Mouse (Mus musculus) heart, adult 8-10 months (tissue): ENCODE data around the gene Nop56. TPM values are rescaled to one million over a fixed set of nuclear protein-coding genes. Genes with fewer than 3 reads are reported as not detected.

ENCODE experiments used
- DNase-seq: peaks from one replicate; pipeline ENCODE4 v3.0.0; 2022; ENCODE audit warnings: low spot score
- total RNA-seq, 4 experiments: library from RNA; stranded (reverse); gene quantifications; 2 replicates each; pipeline ENCODE4 v1.2.4; 2022

The Nop56 gene
- total RNA-seq, 4 experiments from 2014 or later: 25.5 to 44.1 (median 28.0) TPM

- no peak for DNase-seq
Measured at GRCm38 (mm10) chr2:130295331-130296133, 21.3 kb downstream of the Nop56 start.

- DNase-seq: no peak
Measured at GRCm38 (mm10) chr2:130296134-130296745, 22.0 kb downstream of the Nop56 start.

- no peak for DNase-seq
Measured at GRCm38 (mm10) chr2:130297580-130297979, 23.4 kb downstream of the Nop56 start.

- DNase-seq: no peak
Measured at GRCm38 (mm10) chr2:130303014-130303413, 28.8 kb downstream of the Nop56 start.

- no peak for DNase-seq
Measured at GRCm38 (mm10) chr2:130327057-130327456, 52.8 kb downstream of the Nop56 start.

Other genes with a start within 250 kb of the Nop56 start
- gene Tgm6, start 162.0 kb upstream of the Nop56 start, total RNA-seq: not detected
- gene Snrpb, start 95.0 kb upstream of the Nop56 start, total RNA-seq: 100 to 1,000 TPM; 111 to 128 (median 122) TPM
- gene Tmc2, start 79.2 kb upstream of the Nop56 start, total RNA-seq: not detected
- gene Idh3b, start 10.1 kb downstream of the Nop56 start, total RNA-seq: 100 to 1,000 TPM; 719 to 848 (median 777) TPM
- gene Ebf4, start 20.7 kb downstream of the Nop56 start, total RNA-seq: under 1 TPM; 0.20 to 0.78 (median 0.58) TPM
- gene Cpxm1, start 123.1 kb downstream of the Nop56 start, total RNA-seq: 1 to 10 TPM; 2.6 to 5.2 (median 3.8) TPM
- not detected for gene Gm28372, start 130.8 kb downstream of the Nop56 start, total RNA-seq
- gene 1700020A23Rik, start 130.8 kb downstream of the Nop56 start, total RNA-seq: not detected
- gene Tmem239, start 132.0 kb downstream of the Nop56 start, total RNA-seq: not detected
- gene Vps16, start 149.9 kb downstream of the Nop56 start, total RNA-seq: 10 to 100 TPM; 21.6 to 28.9 (median 24.7) TPM
- gene Pced1a, start 150.3 kb downstream of the Nop56 start, total RNA-seq: 1 to 10 TPM; 6.1 to 7.2 (median 6.5) TPM
- gene Ptpra, start 175.8 kb downstream of the Nop56 start, total RNA-seq: 10 to 100 TPM; 44.2 to 48.0 (median 46.4) TPM